Mouse (Mus musculus) adrenal gland, adult 18-20 months (tissue): Measurements from ENCODE around the gene Spp2. TPM values are rescaled to one million over a fixed set of nuclear protein-coding genes. Genes with fewer than 3 reads are reported as not detected.

Experiments
- DNase-seq, 2 experiments: peaks; one replicate each; pipeline ENCODE4 v3.0.0; 2021 to 2022; ENCODE audit warnings: low spot score in 2 of 2
- total RNA-seq, 2 experiments: library from RNA; stranded (reverse); gene quantifications; 1 replicate in 1 of 2; 2 replicates in 1 of 2; pipeline ENCODE4 v1.2.3; 2021

Gene Spp2
- total RNA-seq, 2 experiments from 2014 or later = 0.63 TPM; not detected in 1

- DNase-seq = no peak
Measured at GRCm38 (mm10) chr1:88465722-88466121, 59.0 kb downstream of the Spp2 start.

- no peak for DNase-seq
Measured at GRCm38 (mm10) chr1:88466325-88467064, 59.7 kb downstream of the Spp2 start.

GRCm38 (mm10) chr1:88467866-88468265 lies 61.1 kb downstream of the Spp2 start:
- DNase-seq = no peak

- DNase-seq = no peak
Measured at GRCm38 (mm10) chr1:88468335-88468734, 61.6 kb downstream of the Spp2 start.

- no peak for DNase-seq
Measured at GRCm38 (mm10) chr1:88469746-88470145, 63.0 kb downstream of the Spp2 start.

- DNase-seq = no peak
Measured at GRCm38 (mm10) chr1:88472258-88472657, 65.5 kb downstream of the Spp2 start.

GRCm38 (mm10) chr1:88473899-88474298 lies 67.1 kb downstream of the Spp2 start:
- DNase-seq = no peak

- DNase-seq = peak in 1 of 2 experiments; percentile 11
Measured at GRCm38 (mm10) chr1:88474598-88474997, 67.8 kb downstream of the Spp2 start.

GRCm38 (mm10) chr1:88475502-88475953 lies 68.8 kb downstream of the Spp2 start:
- peak in 1 of 2 experiments; percentile 19 for DNase-seq

Other genes starting within 250 kb of the Spp2 start
- under 1 TPM in 1 of 2 experiments, not detected in 1; 0.26 TPM for gene Ugt1a5, start 240.9 kb upstream of the Spp2 start, total RNA-seq
- gene Ugt1a2, start 206.4 kb upstream of the Spp2 start, total RNA-seq = 1 to 10 TPM in 1 of 2 experiments, not detected in 1; 1.3 TPM
- 1 to 10 TPM; 2.2 to 3.1 TPM for gene Dnajb3, start 201.2 kb upstream of the Spp2 start, total RNA-seq
- gene Ugt1a1, start 195.0 kb upstream of the Spp2 start, total RNA-seq = 10 to 100 TPM in 1 of 2 experiments, under 1 TPM in 1; 0.22 to 77.3 TPM
- under 1 TPM; 0.33 to 0.51 TPM for gene Mroh2a, start 180.0 kb upstream of the Spp2 start, total RNA-seq
- gene Hjurp, start 129.3 kb upstream of the Spp2 start, total RNA-seq = 10 to 100 TPM; 21.7 to 27.4 TPM
- gene Trpm8, start 129.3 kb upstream of the Spp2 start, total RNA-seq = not detected
- not detected for gene Glrp1, start 103.1 kb downstream of the Spp2 start, total RNA-seq